Comparison of ENCODE assay signal across 21 mouse cellular contexts in genomic region chr11:62699749-62700148, GRCm38 (mm10). TPM values are rescaled to one million over a fixed set of nuclear protein-coding genes. Genes with fewer than 3 reads are reported as not detected.
DNase-seq lines count a peak whose midpoint lies in the region; ATAC-seq and TF ChIP-seq lines count a peak whose summit lies in the region.
"Had no signal": no experiment of that assay in that cellular context is flagged by ENCODE, and none has a peak within 500 bp of the region (broad histone marks: within the 10 kb centered on the region; RNA-seq: fewer than 3 reads in every experiment).

No protein-coding gene starts in this region.

- no peak for TF ChIP-seq EP300 in lung, postnatal 0 days (IDR thresholded peaks at IDR 0.05)

- H3K4me3 ChIP-seq in lung, postnatal 0 days (ENCODE audit: low read depth, low read length), result no peak overlapping the region
- H3K4me3 ChIP-seq: erythroblast, embryonic 14.5 days; heart, embryonic 15.5 days; hindbrain, embryonic 15.5 days; kidney, embryonic 15.5 days; neural tube, embryonic 15.5 days had no signal

- H3K9ac ChIP-seq in lung, postnatal 0 days (replicated peaks; ENCODE audit: low read depth), result no peak overlapping the region
- H3K9ac ChIP-seq: heart, embryonic 15.5 days; hindbrain, embryonic 15.5 days; kidney, embryonic 15.5 days; neural tube, embryonic 15.5 days had no signal

- H3K9me3 ChIP-seq in lung, postnatal 0 days (ENCODE audit: low read length), result no peaks in the 10 kb centered on the region
- H3K9me3 ChIP-seq: heart, embryonic 15.5 days; hindbrain, embryonic 15.5 days; kidney, embryonic 15.5 days; neural tube, embryonic 15.5 days had no signal

- H3K36me3 ChIP-seq in lung, postnatal 0 days (ENCODE audit: insufficient read depth, low read length), result no peaks in the 10 kb centered on the region; the same call in 1 of the 2 replicates
- H3K36me3 ChIP-seq: heart, embryonic 15.5 days; hindbrain, embryonic 15.5 days; kidney, embryonic 15.5 days; neural tube, embryonic 15.5 days had no signal

- H3K4me1 ChIP-seq in lung, postnatal 0 days (ENCODE audit: insufficient read depth, low read depth, low read length), result no peaks in the 10 kb centered on the region
- H3K4me1 ChIP-seq: heart, embryonic 15.5 days; hindbrain, embryonic 15.5 days; kidney, embryonic 15.5 days; neural tube, embryonic 15.5 days had no signal

- TF ChIP-seq CTCF in lung, postnatal 0 days (IDR thresholded peaks at IDR 0.05), result peak; percentile 21

- no peak overlapping the region for H3K4me2 ChIP-seq in lung, postnatal 0 days (replicated peaks; ENCODE audit: low read depth, low read length)
- H3K4me2 ChIP-seq: heart, embryonic 15.5 days; hindbrain, embryonic 15.5 days; kidney, embryonic 15.5 days; liver, embryonic 11.5 days; neural tube, embryonic 15.5 days had no signal

- no peaks in the 10 kb centered on the region for H3K27me3 ChIP-seq in lung, postnatal 0 days (replicated peaks; ENCODE audit: insufficient read depth, low read length)
- H3K27me3 ChIP-seq: heart, embryonic 15.5 days; hindbrain, embryonic 15.5 days; kidney, embryonic 15.5 days; neural tube, embryonic 15.5 days had no signal

- WGBS in lung, postnatal 0 days, result 54% methylated on average over 4 of the region's 4 CpGs

- no peak overlapping the region for H3K27ac ChIP-seq in lung, postnatal 0 days (ENCODE audit: low read length)
- H3K27ac ChIP-seq: heart, embryonic 15.5 days; hindbrain, embryonic 15.5 days; kidney, embryonic 15.5 days; neural tube, embryonic 15.5 days had no signal

- peak; percentile 10 for DNase-seq in embryo, embryonic 11 days
- DNase-seq in embryo, embryonic 10 days (ENCODE audit: low spot score), result no peak
- DNase-seq in lung, postnatal 0 days (ENCODE audit: low spot score), result peak; percentile 21
- no peak for DNase-seq in lung, postnatal 25 days (ENCODE audit: low spot score)
- peak; percentile 34 for DNase-seq in ES-CJ7 (ENCODE audit: low read depth, low spot score)
- no peak for DNase-seq in spleen, adult 12 weeks (ENCODE audit: low spot score)
- no peak for DNase-seq in spleen, postnatal 14 days (ENCODE audit: low spot score in 2 of 2)
- DNase-seq: cerebellum, adult 2 months; layer of hippocampus, adult 9-11 months; lung, postnatal 36 days had no signal

- ATAC-seq in lung, postnatal 0 days, result no peak
- peak; percentile 74 for ATAC-seq in megakaryocyte-erythroid progenitor cell, adult 5-6 weeks (replicated peaks; ENCODE audit: low FRiP score, low TSS enrichment, poor library complexity, severe bottlenecking)
- ATAC-seq: activated CD4-positive, CD25-positive, alpha-beta regulatory T cell, adult 4 months had no signal

RNA-seq across cellular contexts. Expression of gene Zfp287, which starts 32.0 kb away (rescaled TPM):
- 2.5 and 3.3 TPM in 2 replicates for polyA plus RNA-seq in lung, postnatal 0 days (2015; fragmentation: Nextera tagmentation; extraction: Ambion mirVana)
- total RNA-seq in megakaryocyte-erythroid progenitor cell, adult 5-6 weeks (2014; fragmentation: Nextera tagmentation), result 0.13 and 0.67 TPM in 2 replicates
- total RNA-seq in megakaryocyte-erythroid progenitor cell, adult 5-6 weeks (2017), result 0.88 TPM in 1 of 2 replicates, not detected in the other
- polyA plus RNA-seq: erythroblast, embryonic 14.5 days had no signal

RNA-seq across cellular contexts. Expression of gene Mmgt2, which starts 51.3 kb away (rescaled TPM):
- 22.3 and 27.9 TPM in 2 replicates for polyA plus RNA-seq in lung, postnatal 0 days (2015; fragmentation: Nextera tagmentation; extraction: Ambion mirVana)
- 16.4 and 29.7 TPM in 2 replicates for total RNA-seq in megakaryocyte-erythroid progenitor cell, adult 5-6 weeks (2014; fragmentation: Nextera tagmentation)
- 9.1 and 14.8 TPM in 2 replicates for total RNA-seq in megakaryocyte-erythroid progenitor cell, adult 5-6 weeks (2017)

RNA-seq across cellular contexts. Expression of gene Lrrc75a, which starts 51.4 kb away (rescaled TPM):
- polyA plus RNA-seq in lung, postnatal 0 days (2015; fragmentation: Nextera tagmentation; extraction: Ambion mirVana), result 15.0 and 18.2 TPM in 2 replicates
- 2.1 and 3.1 TPM in 2 replicates for total RNA-seq in megakaryocyte-erythroid progenitor cell, adult 5-6 weeks (2014; fragmentation: Nextera tagmentation)
- 0.99 and 1.8 TPM in 2 replicates for total RNA-seq in megakaryocyte-erythroid progenitor cell, adult 5-6 weeks (2017)

RNA-seq across cellular contexts. Expression of gene Gm10428, which starts 53.2 kb away (rescaled TPM):
- not detected in 2 replicates for polyA plus RNA-seq in lung, postnatal 0 days (2015; fragmentation: Nextera tagmentation; extraction: Ambion mirVana)
- not detected in 2 replicates for total RNA-seq in megakaryocyte-erythroid progenitor cell, adult 5-6 weeks (2014; fragmentation: Nextera tagmentation)
- total RNA-seq in megakaryocyte-erythroid progenitor cell, adult 5-6 weeks (2017), result not detected in 2 replicates
- total RNA-seq: gastrocnemius, postnatal 4 days; left cerebral cortex, postnatal 25 days; monocyte, adult 5-6 weeks had no signal
- polyA plus RNA-seq: activated CD4-positive, CD25-positive, alpha-beta regulatory T cell, adult 4 months; cerebellum, adult 2 months; erythroblast, embryonic 14.5 days; heart, embryonic 15.5 days; hindbrain, embryonic 15.5 days; kidney, embryonic 15.5 days; liver, embryonic 11.5 days; neural tube, embryonic 15.5 days had no signal

Comparison
In these comparisons a context has a peak if more than half of its experiments do, and no peak if none do; other contexts are left out.
1. DNase-seq: peak in embryo, embryonic 11 days (single experiment), lung, postnatal 0 days (single experiment) and ES-CJ7 (single experiment); none in embryo, embryonic 10 days (single experiment), lung, postnatal 25 days (single experiment), spleen, adult 12 weeks (single experiment) and spleen, postnatal 14 days (0 of 2).